Mouse (Mus musculus) liver, adult 2 months (tissue): ENCODE results near the gene Ablim2. TPM values are rescaled to one million over a fixed set of nuclear protein-coding genes. Genes with fewer than 3 reads are reported as not detected.

Experiments used
- DNase-seq: peaks from one replicate; pipeline ENCODE4 v3.0.0-alpha.2; 2011; ENCODE audit warnings: low read depth, low spot score; ENCODE audit errors: extremely low read depth
- H3K27ac ChIP-seq: fragments of 200-500 bp; replicated peaks from 2 replicates; pipeline ENCODE4 v1.5.1; 2012; ENCODE audit warnings: low read depth, mild to moderate bottlenecking, control low read depth, inconsistent platforms, low read length; ENCODE audit not compliant: insufficient read depth
- H3K27me3 ChIP-seq: fragments of 200-500 bp; 2 replicates; pipeline ENCODE4 v1.6.1; 2012; ENCODE audit warnings: mild to moderate bottlenecking, moderate library complexity, low read length, inconsistent platforms; ENCODE audit not compliant: control insufficient read depth, insufficient read depth
- H3K36me3 ChIP-seq: fragments of 200-500 bp; 2 replicates; pipeline ENCODE4 v1.6.1; 2012; ENCODE audit warnings: low read length, inconsistent platforms; ENCODE audit not compliant: control insufficient read depth, insufficient read depth
- H3K4me1 ChIP-seq: fragments of 200-500 bp; 2 replicates; pipeline ENCODE4 v1.6.1; 2011; ENCODE audit warnings: low read length; ENCODE audit not compliant: control insufficient read depth, insufficient read depth
- H3K4me3 ChIP-seq: fragments of 200-500 bp; 2 replicates; pipeline ENCODE4 v1.5.1; 2011; ENCODE audit warnings: low read depth, mild to moderate bottlenecking, control low read depth, low read length, moderate library complexity; ENCODE audit not compliant: insufficient read depth
- H3K79me2 ChIP-seq: fragments of 200-500 bp; 2 replicates; pipeline ENCODE4 v1.6.1; 2012; ENCODE audit warnings: inconsistent platforms, mild to moderate bottlenecking, low read length, moderate library complexity; ENCODE audit not compliant: control insufficient read depth, insufficient read depth
- H3K9ac ChIP-seq: fragments of 200-500 bp; 2 replicates; pipeline ENCODE4 v1.6.1; 2012; ENCODE audit warnings: low read depth, mild to moderate bottlenecking, control low read depth, inconsistent platforms, low read length
- CTCF ChIP-seq: fragments of 200-500 bp; IDR thresholded peaks from 2 replicates; pipeline ENCODE4 v1.5.1; 2011; ENCODE audit warnings: low read depth, low read length, control low read depth
- POLR2A ChIP-seq: fragments of 200-500 bp; IDR thresholded peaks from 2 replicates; pipeline ENCODE4 v1.6.1; 2011; ENCODE audit warnings: low read length, control low read depth; ENCODE audit not compliant: insufficient read depth; ENCODE audit errors: extremely low read depth
- WGBS: fragments of 180-500 bp; shearing (Covaris S2); methylation state at CpG from one replicate; pipeline ENCODE4 v1.1.7; 2018; 5-methylcytosine and 5-hydroxymethylcytosine counted together
- polyA plus RNA-seq: library from polyadenylated mRNA; depleted of rRNA; stranded (reverse); fragments of >200 nt; gene quantifications from 2 replicates; pipeline ENCODE4 v1.2.3, GENCODE M21; 2012
- total RNA-seq: library from RNA; depleted of rRNA; stranded (reverse); fragments of >200 nt; gene quantifications from 2 replicates; pipeline ENCODE4 v1.2.3, GENCODE M21; 2014

Ablim2 gene
- total and polyA plus RNA-seq, 2 experiments, result 2.3 to 5.9 TPM

GRCm38 (mm10) chr5:35826465-35826864 lies 68.8 kb downstream of the Ablim2 start:
- Histone ChIP-seq H3K27me3 (no peaks in the 10 kb centered on the region), H3K79me2 (no peaks in the 10 kb centered on the region), H3K36me3 (no peaks in the 10 kb centered on the region), H3K4me3 (no peak overlapping the region), H3K9ac (no peak overlapping the region), H3K4me1 (no peaks in the 10 kb centered on the region), H3K27ac (no peak overlapping the region)
- WGBS, result 73% methylated on average over 5 of the region's 5 CpGs
- TF ChIP-seq CTCF (no peak), POLR2A (no peak)
- DNase-seq, result no peak

- H3K9ac ChIP-seq, result no peak overlapping the region
- no peaks in the 10 kb centered on the region for H3K36me3 ChIP-seq
- no peaks in the 10 kb centered on the region for H3K79me2 ChIP-seq
- H3K27ac ChIP-seq, result no peak overlapping the region
- DNase-seq, result no peak
- 81% methylated on average over 14 of the region's 14 CpGs for WGBS
- TF ChIP-seq CTCF (no peak), POLR2A (no peak)
- no peak overlapping the region for H3K4me3 ChIP-seq
- no peaks in the 10 kb centered on the region for H3K4me1 ChIP-seq
- no peaks in the 10 kb centered on the region for H3K27me3 ChIP-seq
These were observed 69.4 kb downstream of the Ablim2 start for GRCm38 (mm10) chr5:35827075-35827474.

GRCm38 (mm10) chr5:35827856-35828255 lies 70.2 kb downstream of the Ablim2 start:
- TF ChIP-seq POLR2A (no peak), CTCF (no peak)

GRCm38 (mm10) chr5:35830101-35830500 lies 72.4 kb downstream of the Ablim2 start:
- DNase-seq, result no peak
- Histone ChIP-seq H3K9ac (no peak overlapping the region), H3K27me3 (no peaks in the 10 kb centered on the region), H3K27ac (no peak overlapping the region), H3K4me3 (no peak overlapping the region), H3K79me2 (no peaks in the 10 kb centered on the region), H3K4me1 (no peaks in the 10 kb centered on the region), H3K36me3 (no peaks in the 10 kb centered on the region)
- TF ChIP-seq CTCF, result no peak
- no peak for TF ChIP-seq POLR2A
- 70% methylated on average over 3 of the region's 3 CpGs for WGBS

More at GRCm38 (mm10) chr5:35827856-35828255, 70.2 kb downstream of the Ablim2 start:
- H3K9ac ChIP-seq, result no peak overlapping the region
- no peaks in the 10 kb centered on the region for H3K27me3 ChIP-seq
- H3K79me2 ChIP-seq, result no peaks in the 10 kb centered on the region
- 88% methylated on average over 5 of the region's 5 CpGs for WGBS
- no peak overlapping the region for H3K27ac ChIP-seq
- H3K4me1 ChIP-seq, result no peaks in the 10 kb centered on the region
- no peaks in the 10 kb centered on the region for H3K36me3 ChIP-seq
- no peak for DNase-seq
- H3K4me3 ChIP-seq, result no peak overlapping the region

GRCm38 (mm10) chr5:35833881-35834280 lies 76.2 kb downstream of the Ablim2 start:
- no peaks in the 10 kb centered on the region for H3K4me1 ChIP-seq
- no peak overlapping the region for H3K4me3 ChIP-seq
- WGBS, result 88% methylated on average over 4 of the region's 4 CpGs
- H3K9ac ChIP-seq, result no peak overlapping the region
- TF ChIP-seq CTCF (no peak), POLR2A (no peak)
- H3K79me2 ChIP-seq, result no peaks in the 10 kb centered on the region
- DNase-seq, result no peak
- H3K27ac ChIP-seq, result no peak overlapping the region
- H3K27me3 ChIP-seq, result no peaks in the 10 kb centered on the region
- H3K36me3 ChIP-seq, result no peaks in the 10 kb centered on the region

- Histone ChIP-seq H3K9ac (no peak overlapping the region), H3K27me3 (no peaks in the 10 kb centered on the region), H3K36me3 (no peaks in the 10 kb centered on the region), H3K4me1 (no peaks in the 10 kb centered on the region), H3K4me3 (no peak overlapping the region), H3K27ac (no peak overlapping the region), H3K79me2 (no peaks in the 10 kb centered on the region)
- no peak for DNase-seq
- WGBS, result 91% methylated on average over 15 of the region's 15 CpGs
- no peak for TF ChIP-seq POLR2A
- no peak for TF ChIP-seq CTCF
These were observed 79.3 kb downstream of the Ablim2 start for GRCm38 (mm10) chr5:35836992-35837391.
